Mouse (Mus musculus): Measurements from ENCODE around the gene 9430015G10Rik.

- no peak for TF ChIP-seq CTCF (IDR thresholded peaks at IDR 0.05; ENCODE audit: borderline replicate concordance, insufficient read depth, low read depth, low read length)
- no peak for TF ChIP-seq POLR2A (IDR thresholded peaks at IDR 0.05; ENCODE audit: borderline replicate concordance, insufficient read depth, low read length)
Observed at GRCm38 (mm10) chr4:156171828-156172227, 62.0 kb downstream of the 9430015G10Rik start.
